Mouse (Mus musculus) kidney, adult 10 weeks (tissue): ENCODE measurements around the gene Gbx1. TPM values are rescaled to one million over a fixed set of nuclear protein-coding genes. Genes with fewer than 3 reads are reported as not detected.

Experiments used
- polyA plus RNA-seq: library from polyadenylated mRNA; stranded (reverse); fragments of 350-450 nt; fragmentation: Illumina TruSeq; extraction: RNeasy Lipid Tissue Mini Kit (QIAGEN cat#74804); gene quantifications from one replicate; pipeline ENCODE4 v1.2.3, GENCODE M21; 2014; ENCODE audit warnings: low read depth, low replicate concordance

Gbx1 gene
- not detected for polyA plus RNA-seq

GRCm38 (mm10) chr5:24526889-24527230 lies at the start of gene Gbx1:
Gene Gbx1, minus strand, starts transcription at chr5:24527202.

GRCm38 (mm10) chr5:24556709-24557108 lies 29.7 kb upstream of the Gbx1 start, which contains the start of gene 4931409K22Rik:
Gene 4931409K22Rik, minus strand, starts transcription at chr5:24556809.

GRCm38 (mm10) chr5:24540387-24541143 lies 13.6 kb upstream of the Gbx1 start, which contains the start of gene Asb10:
Gene Asb10, minus strand, starts transcription at chr5:24540978.

Other genes with a start within 250 kb of the Gbx1 start
- not detected for gene Kcnh2, start 175.6 kb downstream of the Gbx1 start, polyA plus RNA-seq
- gene Nos3, start 162.4 kb downstream of the Gbx1 start, polyA plus RNA-seq: 0.20 TPM
- gene Atg9b, start 135.1 kb downstream of the Gbx1 start, polyA plus RNA-seq: not detected
- 2.7 TPM for gene Abcb8, start 133.5 kb downstream of the Gbx1 start, polyA plus RNA-seq
- gene Asic3, start 113.8 kb downstream of the Gbx1 start, polyA plus RNA-seq: not detected
- 13.7 TPM for gene Cdk5, start 103.7 kb downstream of the Gbx1 start, polyA plus RNA-seq
- gene Slc4a2, start 103.4 kb downstream of the Gbx1 start, polyA plus RNA-seq: 4.1 TPM
- 3.7 TPM for gene Fastk, start 81.9 kb downstream of the Gbx1 start, polyA plus RNA-seq
- 0.93 TPM for gene Tmub1, start 79.3 kb downstream of the Gbx1 start, polyA plus RNA-seq
- gene Agap3, start 75.0 kb downstream of the Gbx1 start, polyA plus RNA-seq: 1.3 TPM
- not detected for gene Asb10, start 13.8 kb upstream of the Gbx1 start, polyA plus RNA-seq
- gene 4931409K22Rik, start 29.6 kb upstream of the Gbx1 start, polyA plus RNA-seq: not detected
- 11.4 TPM for gene Abcf2, start 50.3 kb upstream of the Gbx1 start, polyA plus RNA-seq
- 0.73 TPM for gene Chpf2, start 59.5 kb upstream of the Gbx1 start, polyA plus RNA-seq
- 1.7 TPM for gene Smarcd3, start 97.2 kb upstream of the Gbx1 start, polyA plus RNA-seq
- 32.5 TPM for gene Nub1, start 158.3 kb upstream of the Gbx1 start, polyA plus RNA-seq
- 0.20 TPM for gene Wdr86, start 203.5 kb upstream of the Gbx1 start, polyA plus RNA-seq
- gene Crygn, start 230.8 kb upstream of the Gbx1 start, polyA plus RNA-seq: not detected